Mouse (Mus musculus) thymus, adult 2 months (tissue): Measurements from ENCODE around the gene Tnf.

ENCODE experiments used
- CTCF ChIP-seq: fragments of 200-500 bp; IDR thresholded peaks from 2 replicates; pipeline ENCODE4 v1.5.1; 2012; ENCODE audit warnings: mild to moderate bottlenecking, control low read depth, low read length, moderate library complexity, borderline replicate concordance; ENCODE audit not compliant: control insufficient read depth, poor library complexity, insufficient read depth; ENCODE audit errors: extremely low read depth
- POLR2A ChIP-seq: fragments of 200-500 bp; IDR thresholded peaks from 2 replicates; pipeline ENCODE4 v1.6.1; 2012; ENCODE audit warnings: mild to moderate bottlenecking, low read length, control low read depth, moderate library complexity; ENCODE audit not compliant: control insufficient read depth, poor library complexity, insufficient read depth; ENCODE audit errors: extremely low read depth

DNA sequence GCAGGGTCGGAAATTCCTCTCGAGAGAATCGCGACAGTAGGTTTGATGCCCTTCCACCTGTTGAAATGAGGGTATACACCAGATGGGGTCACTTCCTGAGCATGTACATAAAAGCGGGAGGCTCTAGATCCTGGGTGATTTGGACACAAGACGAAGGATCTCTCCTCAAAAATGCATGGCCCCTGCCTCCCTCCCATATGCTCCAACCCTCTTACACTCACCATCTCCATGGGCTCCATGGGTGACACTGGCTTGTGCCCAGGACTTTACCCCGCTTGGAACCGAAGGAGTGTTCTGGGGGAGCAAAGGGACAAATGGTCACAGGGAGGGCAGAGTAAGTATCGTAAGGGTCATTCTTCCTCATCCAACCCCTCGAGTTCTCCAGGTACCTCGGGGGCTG, 40.4 kb downstream of the Tnf start:
- no peak for TF ChIP-seq CTCF
- TF ChIP-seq POLR2A = no peak
